9 mouse cellular contexts compared by ENCODE assay signal in the genomic region with DNA sequence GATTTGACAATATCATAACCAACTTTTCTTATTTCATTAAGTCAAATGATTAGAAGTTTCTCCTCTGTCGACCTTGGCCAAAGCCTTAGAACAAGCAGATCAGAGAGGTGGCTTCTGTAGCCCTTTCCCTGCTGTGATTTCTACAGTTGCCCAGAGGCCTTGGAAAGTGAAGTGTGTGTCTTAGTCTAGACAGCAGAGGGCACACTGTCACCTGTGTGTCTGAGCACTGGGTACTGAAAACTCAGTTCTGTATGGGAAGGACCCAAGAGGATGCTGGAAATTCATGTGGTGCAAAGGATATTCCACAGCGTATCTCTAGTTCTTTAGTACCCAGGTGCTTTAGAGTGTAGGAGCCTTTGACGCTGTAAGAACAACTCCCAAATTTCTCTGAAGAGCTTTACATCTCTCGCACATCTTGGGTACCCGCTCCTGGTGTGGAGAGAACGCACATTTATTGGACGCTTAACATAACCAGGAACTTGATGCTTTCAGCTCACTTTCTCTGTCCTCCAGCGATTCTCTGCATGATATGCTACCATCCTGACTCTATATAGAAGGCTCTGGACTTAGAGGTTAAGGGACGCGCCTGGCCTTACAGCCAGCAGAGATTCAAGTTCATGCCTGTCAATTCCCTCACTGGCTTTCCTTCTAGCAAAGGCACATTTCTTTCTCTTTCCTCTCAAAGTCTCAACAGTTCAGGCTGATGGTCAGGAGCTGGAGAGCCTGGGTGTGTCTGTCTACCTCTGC.
DNase-seq lines count a peak whose midpoint lies in the region; ATAC-seq and TF ChIP-seq lines count a peak whose summit lies in the region.
"Had no signal": no experiment of that assay in that cellular context is flagged by ENCODE, and none has a peak within 500 bp of the region (broad histone marks: within the 10 kb centered on the region; RNA-seq: fewer than 3 reads in every experiment).

No protein-coding gene starts in this region.

- DNase-seq in heart, adult 2 months = peak in 1 of 2 experiments; percentile 31
- peak; percentile 22 for DNase-seq in cerebellum, adult 11-12 months
- peak; percentile 8 to 33 for DNase-seq in kidney, postnatal 36 days
- DNase-seq in lung, postnatal 36 days = peak; percentile 56
- peak; percentile 9 for DNase-seq in right cerebral cortex, postnatal 4 days
- DNase-seq in gastrocnemius, postnatal 25 days = no peak

- no peaks in the 10 kb centered on the region for H3K36me3 ChIP-seq in heart, adult 2 months (ENCODE audit: control insufficient read depth, insufficient read depth, low read length)
- H3K36me3 ChIP-seq in heart, embryonic 11.5 days (ENCODE audit: control insufficient read depth, insufficient read depth, low read length) = no peaks in the 10 kb centered on the region
- H3K36me3 ChIP-seq in forebrain, embryonic 16.5 days (ENCODE audit: control insufficient read depth, insufficient read depth) = no peaks in the 10 kb centered on the region

- no peaks in the 10 kb centered on the region for H3K9me3 ChIP-seq in heart, embryonic 11.5 days (replicated peaks; ENCODE audit: control insufficient read depth, low read length)
- H3K9me3 ChIP-seq in forebrain, embryonic 16.5 days (ENCODE audit: control insufficient read depth, low read length) = no peaks in the 10 kb centered on the region

- peak; percentile 89 for TF ChIP-seq CTCF in heart, adult 2 months (IDR thresholded peaks at IDR 0.05)

- intact Hi-C loops in heart, adult 2 months (cut with DNase I) = loop anchor here (5.0 to 10.0 kb wide), 3 partner anchors 35 to 333 kb away; partner anchors contain the start of gene Ankrd42

- no peak for TF ChIP-seq POLR2A in heart, adult 2 months (IDR thresholded peaks at IDR 0.05; ENCODE audit: insufficient read depth, low read depth, low read length)

- TF ChIP-seq EP300 in heart, adult 2 months (IDR thresholded peaks at IDR 0.05; ENCODE audit: insufficient read depth, low read depth, low read length) = peak; percentile 69; the same call in 1 of the 2 replicates

- H3K4me2 ChIP-seq in heart, embryonic 11.5 days = no peak overlapping the region
- H3K4me2 ChIP-seq in forebrain, embryonic 16.5 days (ENCODE audit: low read length) = no peak overlapping the region

- H3K79me2 ChIP-seq in heart, adult 2 months (replicated peaks; ENCODE audit: control insufficient read depth, insufficient read depth, low read length) = no peaks in the 10 kb centered on the region

- no peak overlapping the region for H3K4me3 ChIP-seq in heart, adult 2 months
- no peak overlapping the region for H3K4me3 ChIP-seq in heart, embryonic 11.5 days (ENCODE audit: low read depth, low read length)
- H3K4me3 ChIP-seq in forebrain, embryonic 16.5 days (replicated peaks; ENCODE audit: low read length) = no peak overlapping the region
- H3K4me3 ChIP-seq: myocyte had no signal

- no peak overlapping the region for H3K9ac ChIP-seq in heart, adult 2 months (ENCODE audit: low read depth, low read length)
- no peak overlapping the region for H3K9ac ChIP-seq in heart, embryonic 11.5 days (ENCODE audit: low read depth, low read length)
- H3K9ac ChIP-seq in forebrain, embryonic 16.5 days (replicated peaks; ENCODE audit: low read depth, low read length) = no peak overlapping the region

- H3K27ac ChIP-seq in heart, adult 2 months = no peak overlapping the region
- no peak overlapping the region for H3K27ac ChIP-seq in heart, embryonic 11.5 days (ENCODE audit: low read depth, low read length)
- H3K27ac ChIP-seq in forebrain, embryonic 16.5 days (ENCODE audit: low read length) = no peak overlapping the region

- H3K4me1 ChIP-seq in heart, adult 2 months (ENCODE audit: control insufficient read depth, insufficient read depth, low read length) = no peaks in the 10 kb centered on the region
- H3K4me1 ChIP-seq in heart, embryonic 11.5 days (ENCODE audit: control insufficient read depth, insufficient read depth, low read length) = no peaks in the 10 kb centered on the region
- H3K4me1 ChIP-seq in forebrain, embryonic 16.5 days (replicated peaks; ENCODE audit: control insufficient read depth, insufficient read depth, low read length) = no peaks in the 10 kb centered on the region

- 67% methylated on average over 10 of the region's 10 CpGs for WGBS in heart, adult 2 months
- 68% methylated on average over 10 of the region's 10 CpGs for WGBS in heart, embryonic 11.5 days (ENCODE audit: insufficient replicate concordance)
- WGBS in forebrain, embryonic 16.5 days = 60% methylated on average over 10 of the region's 10 CpGs

- no peaks in the 10 kb centered on the region for H3K27me3 ChIP-seq in heart, adult 2 months (ENCODE audit: control insufficient read depth, insufficient read depth, low read length)
- no peaks in the 10 kb centered on the region for H3K27me3 ChIP-seq in heart, embryonic 11.5 days (ENCODE audit: control insufficient read depth, insufficient read depth, low read length)
- no peaks in the 10 kb centered on the region; the same call in 1 of the 2 replicates for H3K27me3 ChIP-seq in forebrain, embryonic 16.5 days (replicated peaks; ENCODE audit: control insufficient read depth, insufficient read depth, low read length)

- ATAC-seq in heart, embryonic 11.5 days (replicated peaks; ENCODE audit: insufficient number of reproducible peaks, low FRiP score, low TSS enrichment) = no peak
- ATAC-seq in forebrain, embryonic 16.5 days = peak; percentile 91
